2 mouse cellular contexts compared by ENCODE assay signal in the genomic region with DNA sequence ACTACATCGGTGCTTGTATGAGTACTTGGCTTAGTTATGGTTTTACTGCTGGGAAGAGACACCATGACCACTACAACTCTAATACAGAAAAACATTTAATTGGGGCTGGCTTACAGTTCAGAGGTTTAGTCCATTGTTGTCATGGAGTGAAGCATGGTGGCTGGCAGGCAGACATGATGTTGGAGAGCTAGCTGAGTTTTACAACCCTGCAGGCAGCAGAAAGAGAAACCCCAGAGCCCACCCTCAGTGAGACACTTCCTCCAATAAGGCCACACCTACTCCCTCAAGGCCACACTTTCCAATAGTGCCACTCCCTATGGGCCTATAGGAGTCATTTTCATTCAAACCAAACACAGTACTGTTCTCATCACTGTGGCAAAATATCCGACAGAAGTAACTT.
TF ChIP-seq lines count a peak whose summit lies in the region.

No protein-coding gene starts in this region.

TF ChIP-seq in CH12.LX, 34 proteins besides CTCF, POLR2A, EP300 and RAD21 (continued from another document):
- TF ChIP-seq IRF4 (IDR thresholded peaks at IDR 0.05; ENCODE audit: low read depth, low read length) (peak; percentile 52; the same call in 1 of the 2 replicates), ZMIZ1 (IDR thresholded peaks at IDR 0.05; ENCODE audit: low read depth, low read length) (peak; percentile 55; the same call in 1 of the 2 replicates), CHD2 (IDR thresholded peaks at IDR 0.05; ENCODE audit: low read length) (no peak), HCFC1 (IDR thresholded peaks at IDR 0.05; ENCODE audit: low read depth, low read length) (peak; percentile 44; the same call in 1 of the 2 replicates), MYC (IDR thresholded peaks at IDR 0.05; ENCODE audit: low read depth, low read length) (peak; percentile 54), TCF12 (IDR thresholded peaks at IDR 0.05; ENCODE audit: low read depth, low read length) (peak; percentile 56), NRF1 (IDR thresholded peaks at IDR 0.05; ENCODE audit: low read depth, low read length) (peak; percentile 15; the same call in 1 of the 2 replicates), MAX (IDR thresholded peaks at IDR 0.05; ENCODE audit: low read length) (peak; percentile 72; the same call in 1 of the 2 replicates), ETS1 (conservative IDR thresholded peaks at IDR 0.05; ENCODE audit: low read depth, low read length) (0 out of 2 replicates have a peak, but pooled peaks have one; percentile 13), USF1 (IDR thresholded peaks at IDR 0.05; ENCODE audit: low read depth, low read length) (no peak), TBP (conservative IDR thresholded peaks at IDR 0.05; ENCODE audit: low read depth, low read length) (peak; percentile 78), SIN3A (IDR thresholded peaks at IDR 0.05; ENCODE audit: low read length) (no peak; the same call in 1 of the 2 replicates), MEF2A (IDR thresholded peaks at IDR 0.05; ENCODE audit: borderline replicate concordance, low read depth, low read length) (no peak), POLR2AphosphoS2 (IDR thresholded peaks at IDR 0.05; ENCODE audit: low read depth, low read length) (0 out of 2 replicates have a peak, but pooled peaks have one; percentile 30), ZC3H11A (IDR thresholded peaks at IDR 0.05; ENCODE audit: low read depth, low read length) (no peak), USF2 (conservative IDR thresholded peaks at IDR 0.05; ENCODE audit: low read depth, low read length) (no peak), ELF1 (IDR thresholded peaks at IDR 0.05; ENCODE audit: low read depth, low read length) (peak; percentile 63), NELFE (IDR thresholded peaks at IDR 0.05; ENCODE audit: low read depth, low read length) (peak; percentile 71), MAFK (IDR thresholded peaks at IDR 0.05; ENCODE audit: insufficient replicate concordance, low read length) (no peak), CHD1 (IDR thresholded peaks at IDR 0.05; ENCODE audit: low read depth, low read length) (peak; percentile 79; the same call in 1 of the 2 replicates), E2F4 (IDR thresholded peaks at IDR 0.05; ENCODE audit: insufficient replicate concordance, low read depth, low read length) (peak; percentile 56; the same call in 1 of the 2 replicates), MAZ (IDR thresholded peaks at IDR 0.05; ENCODE audit: low read depth, low read length) (0 out of 2 replicates have a peak, but pooled peaks have one; percentile 31)

TF ChIP-seq in MEL, 35 proteins besides CTCF, POLR2A, EP300 and RAD21 (continued from another document):
- TF ChIP-seq GATA1 (IDR thresholded peaks at IDR 0.05; ENCODE audit: low read depth, low read length): no peak
- no peak for TF ChIP-seq BHLHE40 (IDR thresholded peaks at IDR 0.05; ENCODE audit: borderline replicate concordance, low read depth, low read length)
- TF ChIP-seq MYC (IDR thresholded peaks at IDR 0.05; ENCODE audit: low read depth, low read length): no peak
- TF ChIP-seq NELFE (IDR thresholded peaks at IDR 0.05; ENCODE audit: low read depth, low read length): no peak
- no peak for TF ChIP-seq CHD1 (IDR thresholded peaks at IDR 0.05; ENCODE audit: low read depth, low read length)
- TF ChIP-seq MAFK (IDR thresholded peaks at IDR 0.05; ENCODE audit: borderline replicate concordance, low read depth, low read length): no peak
- no peak for TF ChIP-seq E2F4 (IDR thresholded peaks at IDR 0.05; ENCODE audit: borderline replicate concordance, low read depth, low read length)
- TF ChIP-seq RCOR1 (IDR thresholded peaks at IDR 0.05; ENCODE audit: low read depth, low read length): no peak
